Mouse (Mus musculus): ENCODE measurements at regions not wholly inside any gene's neighbourhood (a gene's known extent, or its start where the extent isn't known, plus 50 kb on each side); places are given as distances from the start of the nearest gene placed in this dataset.
"Not testable (repeated sequence)": the region's sequence is repeated elsewhere in the genome, so short reads cannot be mapped to it uniquely, and the experiment has no call there.

DNA sequence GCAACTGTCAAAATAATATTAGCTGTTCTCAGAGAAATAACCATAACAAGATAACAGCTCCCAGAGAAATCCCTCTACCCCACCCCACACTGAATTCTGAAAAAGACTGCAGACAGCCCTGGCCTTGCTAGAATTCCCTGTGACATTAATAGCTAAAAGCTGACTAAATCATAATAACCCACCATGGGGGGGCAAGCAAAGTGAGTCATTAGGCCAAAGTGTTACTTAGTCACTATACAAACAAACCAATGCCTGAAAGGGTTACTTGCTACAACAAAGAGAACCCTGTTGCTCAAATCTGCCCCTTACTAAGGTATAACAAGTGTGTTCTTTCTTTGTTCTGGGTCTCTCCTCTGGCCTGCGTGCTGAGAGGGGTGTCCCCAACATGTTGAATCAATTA is 609.1 kb upstream of the Ppp6c start:
- DNase-seq (ENCODE audit: low spot score): no peak
- H3K27me3 ChIP-seq (ENCODE audit: insufficient read depth, poor library complexity, severe bottlenecking): no peaks in the 10 kb centered on the region
- no peak overlapping the region for H3K4me3 ChIP-seq
- no peaks in the 10 kb centered on the region for H3K4me1 ChIP-seq (replicated peaks)
- no peaks in the 10 kb centered on the region for H3K36me3 ChIP-seq
- no peak overlapping the region for H3K27ac ChIP-seq
- 67% methylated on average over 1 of the region's 1 CpGs for WGBS
- no peaks in the 10 kb centered on the region for H3K9me3 ChIP-seq

DNA sequence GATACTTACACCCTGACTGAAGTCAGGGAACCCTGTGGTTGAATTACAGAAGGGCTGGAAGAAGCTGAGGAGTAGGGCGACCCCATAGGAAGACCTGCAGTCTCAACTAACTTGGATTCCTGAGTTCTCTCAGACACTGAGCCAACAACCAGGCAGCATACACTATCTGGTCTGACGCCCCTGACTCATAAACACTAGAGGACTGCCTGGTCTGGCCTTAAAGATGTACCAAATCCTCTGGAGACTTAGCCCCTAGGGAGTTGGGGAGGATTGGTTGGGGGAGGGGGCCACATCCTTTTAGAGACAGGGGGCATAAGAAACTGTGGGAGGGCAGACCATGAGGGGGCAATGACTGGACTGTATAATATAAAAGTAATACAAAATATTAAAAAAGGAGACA is 597.6 kb upstream of the Ppp6c start:
- H3K9me3 ChIP-seq: no peaks in the 10 kb centered on the region
- no peak overlapping the region for H3K4me3 ChIP-seq
- no peak overlapping the region for H3K27ac ChIP-seq
- no peaks in the 10 kb centered on the region for H3K36me3 ChIP-seq
- H3K27me3 ChIP-seq (ENCODE audit: insufficient read depth, poor library complexity, severe bottlenecking): no peaks in the 10 kb centered on the region
- whole genome bisulfite sequencing: 73% methylated on average over 2 of the region's 2 CpGs
- no peaks in the 10 kb centered on the region for H3K4me1 ChIP-seq (replicated peaks)
- DNase-seq (ENCODE audit: low spot score): no peak

DNA sequence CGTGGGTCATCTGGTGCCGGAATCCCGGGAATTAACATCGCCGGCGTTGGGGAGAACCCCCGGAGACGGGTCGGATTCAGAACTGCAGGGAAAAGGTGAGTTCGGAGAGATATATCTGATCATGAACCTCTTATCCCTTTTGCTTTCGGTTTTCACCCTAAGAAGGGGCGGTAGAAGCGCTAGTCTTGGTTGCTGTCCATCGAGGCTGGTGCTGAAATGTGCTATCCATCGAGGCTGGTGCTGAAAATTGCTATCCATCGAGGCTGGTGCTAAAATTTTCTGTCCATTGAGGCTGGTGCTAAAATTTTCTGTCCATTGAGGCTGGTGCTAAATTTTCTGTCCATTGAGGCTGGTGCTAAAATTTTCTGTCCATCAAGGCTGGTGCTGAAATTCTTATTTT is 580.4 kb upstream of the Ppp6c start:
- peak; percentile 10 for DNase-seq (ENCODE audit: low spot score)
- not testable (repeated sequence) for H3K27me3 ChIP-seq (ENCODE audit: insufficient read depth, poor library complexity, severe bottlenecking); H3K36me3 ChIP-seq; H3K4me1 ChIP-seq (replicated peaks); H3K27ac ChIP-seq; H3K9me3 ChIP-seq; H3K4me3 ChIP-seq
- WGBS: 56% methylated on average over 16 of the region's 16 CpGs

Data from hindbrain, embryonic 10.5 days (tissue).